Mouse (Mus musculus) MEL (cell line): ENCODE data around the gene Ncln. TPM values are rescaled to one million over a fixed set of nuclear protein-coding genes. Genes with fewer than 3 reads are reported as not detected.

Experiments
- DNase-seq: peaks from one replicate; pipeline ENCODE4 v3.0.0; 2011; ENCODE audit warnings: low read depth, low spot score
- H3K27ac ChIP-seq: 2 replicates; pipeline ENCODE4 v1.5.1; 2012; ENCODE audit warnings: low read depth, mild to moderate bottlenecking, control low read depth, low read length, moderate library complexity; ENCODE audit not compliant: control insufficient read depth
- H3K27me3 ChIP-seq, 2 experiments: fragments of 150-350 bp in 1 of 2; sonication (generic) in 1 of 2; 2 replicates each; pipeline ENCODE4 v1.6.1; 2012; ENCODE audit warnings: low read length in 2 of 2, mild to moderate bottlenecking in 2 of 2, improper control_type of control experiment in 1 of 2, moderate library complexity in 1 of 2; ENCODE audit not compliant: insufficient read depth in 2 of 2, control insufficient read depth in 1 of 2
- H3K36me3 ChIP-seq, 2 experiments: 2 replicates each; pipeline ENCODE4 v1.6.1; 2012 to 2014; ENCODE audit warnings: low read length in 2 of 2, improper control_type of control experiment in 1 of 2, inconsistent platforms in 1 of 2, mild to moderate bottlenecking in 1 of 2; ENCODE audit not compliant: insufficient read depth in 2 of 2, control insufficient read depth in 1 of 2
- H3K4me1 ChIP-seq, 2 experiments: fragments of 150-350 bp in 1 of 2; sonication (generic) in 1 of 2; 2 replicates each; pipeline ENCODE4 v1.6.1; 2012; ENCODE audit warnings: low read length in 2 of 2, improper control_type of control experiment in 1 of 2, mild to moderate bottlenecking in 1 of 2; ENCODE audit not compliant: insufficient read depth in 2 of 2, control insufficient read depth in 1 of 2
- H3K4me3 ChIP-seq, 2 experiments: fragments of 150-350 bp in 1 of 2; sonication (generic) in 1 of 2; 2 replicates each; pipeline ENCODE4 v1.5.1; 2012; ENCODE audit warnings: low read depth in 2 of 2, low read length in 2 of 2, mild to moderate bottlenecking in 2 of 2, moderate library complexity in 2 of 2, control low read depth in 1 of 2, improper control_type of control experiment in 1 of 2; ENCODE audit not compliant: control insufficient read depth in 1 of 2, insufficient read depth in 1 of 2
- H3K79me2 ChIP-seq: 2 replicates; pipeline ENCODE4 v1.6.1; 2012; ENCODE audit warnings: mild to moderate bottlenecking, low read length, moderate library complexity; ENCODE audit not compliant: control insufficient read depth, poor library complexity, insufficient read depth
- H3K9ac ChIP-seq: 2 replicates; pipeline ENCODE4 v1.6.1; 2012; ENCODE audit warnings: low read depth, mild to moderate bottlenecking, control low read depth, low read length, moderate library complexity; ENCODE audit not compliant: control insufficient read depth, poor library complexity, severe bottlenecking
- H3K9me3 ChIP-seq: fragments of 150-350 bp; sonication (generic); replicated peaks from 2 replicates; pipeline ENCODE4 v1.6.1; 2012; ENCODE audit warnings: mild to moderate bottlenecking, low read length, improper control_type of control experiment, moderate library complexity; ENCODE audit not compliant: insufficient read depth
- BHLHE40 ChIP-seq: IDR thresholded peaks from 2 replicates; pipeline ENCODE4 v1.6.1; 2012; ENCODE audit warnings: low read depth, mild to moderate bottlenecking, inconsistent platforms, low read length, improper control_type of control experiment, borderline replicate concordance
- CHD1 ChIP-seq: IDR thresholded peaks from 2 replicates; pipeline ENCODE4 v1.6.1; 2012; ENCODE audit warnings: low read depth, mild to moderate bottlenecking, inconsistent platforms, low read length, improper control_type of control experiment
- CHD2 ChIP-seq: IDR thresholded peaks from 2 replicates; pipeline ENCODE4 v1.6.1; 2011; ENCODE audit warnings: low read length, improper control_type of control experiment
- CTCF ChIP-seq, 3 experiments: IDR thresholded peaks in 2 of 3; conservative IDR thresholded peaks in 1 of 3; 2 replicates each; pipeline ENCODE4 v1.5.1; 2011 to 2012; ENCODE audit warnings: low read length in 3 of 3, low read depth in 2 of 3, mild to moderate bottlenecking in 2 of 3, improper control_type of control experiment in 1 of 3, inconsistent platforms in 1 of 3, mixed read lengths in 1 of 3, moderate library complexity in 1 of 3; ENCODE audit not compliant: control insufficient read depth in 1 of 3, insufficient read depth in 1 of 3, poor library complexity in 1 of 3, severe bottlenecking in 1 of 3
- E2F4 ChIP-seq: IDR thresholded peaks from 2 replicates; pipeline ENCODE4 v1.6.1; 2011; ENCODE audit warnings: low read depth, low read length, improper control_type of control experiment, borderline replicate concordance
- ELF1 ChIP-seq: IDR thresholded peaks from 2 replicates; pipeline ENCODE4 v1.6.1; 2014; ENCODE audit warnings: low read depth, mild to moderate bottlenecking, inconsistent platforms, low read length, improper control_type of control experiment, moderate library complexity
- EP300 ChIP-seq, 2 experiments: IDR thresholded peaks; 2 replicates each; pipeline ENCODE4 v1.6.1; 2011; ENCODE audit warnings: improper control_type of control experiment in 2 of 2, low read length in 2 of 2, low read depth in 1 of 2, mild to moderate bottlenecking in 1 of 2
- HCFC1 ChIP-seq: IDR thresholded peaks from 2 replicates; pipeline ENCODE4 v1.6.1; 2012; ENCODE audit warnings: low read depth, mild to moderate bottlenecking, inconsistent platforms, low read length, improper control_type of control experiment, moderate library complexity
- JUND ChIP-seq: IDR thresholded peaks from 2 replicates; pipeline ENCODE4 v1.6.1; 2011; ENCODE audit warnings: low read depth, mild to moderate bottlenecking, improper control_type of control experiment, low read length
- MAFK ChIP-seq: IDR thresholded peaks from 2 replicates; pipeline ENCODE4 v1.6.1; 2011; ENCODE audit warnings: low read depth, mild to moderate bottlenecking, low read length, improper control_type of control experiment, borderline replicate concordance
- MEF2A ChIP-seq: IDR thresholded peaks from 2 replicates; pipeline ENCODE4 v1.6.1; 2014; ENCODE audit warnings: low read depth, mild to moderate bottlenecking, inconsistent platforms, low read length, improper control_type of control experiment; ENCODE audit not compliant: poor library complexity, insufficient replicate concordance, severe bottlenecking; ENCODE audit errors: extremely low read depth
- MXI1 ChIP-seq: IDR thresholded peaks from 2 replicates; pipeline ENCODE4 v1.6.1; 2011; ENCODE audit warnings: mild to moderate bottlenecking, low read depth, low read length, improper control_type of control experiment
- MYB ChIP-seq: IDR thresholded peaks from 2 replicates; pipeline ENCODE4 v1.6.1; 2011; ENCODE audit warnings: mild to moderate bottlenecking, low read depth, low read length, improper control_type of control experiment
- MYC ChIP-seq: IDR thresholded peaks from 2 replicates; pipeline ENCODE4 v1.6.1; 2011; ENCODE audit warnings: low read depth, mild to moderate bottlenecking, low read length, improper control_type of control experiment, moderate library complexity
- NELFE ChIP-seq: IDR thresholded peaks from 2 replicates; pipeline ENCODE4 v1.6.1; 2011; ENCODE audit warnings: low read depth, low read length, improper control_type of control experiment
- NRF1 ChIP-seq: IDR thresholded peaks from 2 replicates; pipeline ENCODE4 v1.6.1; 2014; ENCODE audit warnings: low read depth, mild to moderate bottlenecking, inconsistent platforms, low read length, improper control_type of control experiment, moderate library complexity; ENCODE audit not compliant: poor library complexity, insufficient read depth, severe bottlenecking
- POLR2AphosphoS2 ChIP-seq: IDR thresholded peaks from 2 replicates; pipeline ENCODE4 v1.6.1; 2011; ENCODE audit warnings: low read length, improper control_type of control experiment
- POLR2AphosphoS5 ChIP-seq: IDR thresholded peaks from 2 replicates; pipeline ENCODE4 v1.6.1; 2012; ENCODE audit warnings: low read depth, borderline replicate concordance, mild to moderate bottlenecking, inconsistent platforms, low read length, moderate library complexity, mixed read lengths
- RAD21 ChIP-seq: IDR thresholded peaks from 2 replicates; pipeline ENCODE4 v1.6.1; 2011; ENCODE audit warnings: mild to moderate bottlenecking, low read depth, low read length, improper control_type of control experiment
- RCOR1 ChIP-seq: IDR thresholded peaks from 2 replicates; pipeline ENCODE4 v1.6.1; 2012; ENCODE audit warnings: low read depth, mild to moderate bottlenecking, inconsistent platforms, low read length, improper control_type of control experiment
- SMC3 ChIP-seq: IDR thresholded peaks from 2 replicates; pipeline ENCODE4 v1.6.1; 2011; ENCODE audit warnings: low read depth, low read length, improper control_type of control experiment
- TAL1 ChIP-seq: IDR thresholded peaks from 2 replicates; pipeline ENCODE4 v1.6.1; 2012; ENCODE audit warnings: mild to moderate bottlenecking, inconsistent platforms, low read length, moderate library complexity, mixed read lengths
- UBTF ChIP-seq: IDR thresholded peaks from 2 replicates; pipeline ENCODE4 v1.6.1; 2012; ENCODE audit warnings: low read depth, mild to moderate bottlenecking, inconsistent platforms, low read length, improper control_type of control experiment, moderate library complexity, borderline replicate concordance; ENCODE audit not compliant: insufficient read depth
- ZC3H11A ChIP-seq: IDR thresholded peaks from 2 replicates; pipeline ENCODE4 v1.6.1; 2012; ENCODE audit warnings: low read depth, mild to moderate bottlenecking, inconsistent platforms, low read length, improper control_type of control experiment
- ZKSCAN1 ChIP-seq: IDR thresholded peaks from 2 replicates; pipeline ENCODE4 v1.6.1; 2012; ENCODE audit warnings: low read depth, mild to moderate bottlenecking, inconsistent platforms, low read length, improper control_type of control experiment, moderate library complexity
- ZNF384 ChIP-seq: IDR thresholded peaks from 2 replicates; pipeline ENCODE4 v1.6.1; 2012; ENCODE audit warnings: low read depth, mild to moderate bottlenecking, inconsistent platforms, low read length, improper control_type of control experiment
- polyA plus RNA-seq, 2 experiments: library from polyadenylated mRNA; stranded (reverse) in 1 of 2; unstranded in 1 of 2; fragments of >175 nt in 1 of 2; fragments of >200 nt in 1 of 2; gene quantifications; 2 replicates each; pipeline versions ENCODE4 v1.2.1 to v1.2.4; 2012; ENCODE audit warnings: low replicate concordance in 2 of 2, low read depth in 1 of 2; ENCODE audit not compliant: insufficient read length in 2 of 2, insufficient read depth in 1 of 2, missing spikeins in 1 of 2
- total RNA-seq: library from RNA; depleted of rRNA; stranded (reverse); fragments of 300-350 nt; gene quantifications from 2 replicates; pipeline ENCODE4 v1.2.3, GENCODE M21; 2012

Ncln gene
- total and polyA plus RNA-seq, 3 experiments: 136 to 276 (median 215) TPM

DNA sequence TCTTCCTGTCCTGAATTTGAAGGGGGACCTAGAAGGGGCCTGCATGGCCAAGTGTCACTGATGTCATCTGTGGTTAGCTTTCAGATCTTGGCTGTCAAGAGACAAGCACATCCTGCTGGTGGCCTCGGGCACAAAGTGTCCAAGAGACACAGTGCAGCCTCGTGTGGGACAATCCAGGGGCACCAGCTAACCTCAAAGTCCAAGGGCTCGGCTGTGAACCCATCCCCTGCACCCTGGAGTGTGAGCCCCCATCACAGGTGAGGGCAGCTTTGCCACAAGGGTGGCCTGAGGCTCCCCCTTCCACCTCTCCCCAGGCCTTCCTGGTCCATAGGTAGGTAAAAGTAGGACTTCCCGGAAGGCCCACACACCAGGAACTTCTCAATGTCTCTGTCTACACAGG lies 32.7 kb downstream of the Ncln start:
- H3K9me3 ChIP-seq: no peaks in the 10 kb centered on the region
- peaks cover 7 to 26% of the 10 kb centered on the region in 2 experiments for H3K4me1 ChIP-seq
- no peak for DNase-seq
- peaks cover 0 to 3% of the 10 kb centered on the region in 2 experiments; a peak in 2 of 4 replicates for H3K36me3 ChIP-seq
- H3K79me2 ChIP-seq: no peaks in the 10 kb centered on the region
- TF ChIP-seq BHLHE40: no peak
- no peak for TF ChIP-seq TAL1
- TF ChIP-seq ZC3H11A: no peak
- no peak for TF ChIP-seq ELF1
- TF ChIP-seq EP300 (IDR thresholded peaks at IDR 0.05; ENCODE audit: low read depth in 1 of 2, low read length in 2 of 2): no peak
- TF ChIP-seq JUND: no peak
- no peak for TF ChIP-seq ZNF384
- TF ChIP-seq UBTF: no peak
- no peak for TF ChIP-seq RAD21
- TF ChIP-seq RCOR1: no peak
- no peak for TF ChIP-seq CTCF (IDR thresholded peaks at IDR 0.05 in 2 of 3, conservative IDR thresholded peaks at IDR 0.05 in 1 of 3; ENCODE audit: control insufficient read depth in 1 of 3, insufficient read depth in 1 of 3, low read depth in 2 of 3, low read length in 3 of 3, poor library complexity in 1 of 3, severe bottlenecking in 1 of 3)
- TF ChIP-seq E2F4: no peak
- TF ChIP-seq, all 39 proteins: peak for 0
- Histone ChIP-seq H3K27ac (no peak overlapping the region), H3K27me3 (no peaks in the 10 kb centered on the region; a peak in 2 of 4 replicates), H3K9ac (no peak overlapping the region), H3K4me3 (no peak overlapping the region)

DNA sequence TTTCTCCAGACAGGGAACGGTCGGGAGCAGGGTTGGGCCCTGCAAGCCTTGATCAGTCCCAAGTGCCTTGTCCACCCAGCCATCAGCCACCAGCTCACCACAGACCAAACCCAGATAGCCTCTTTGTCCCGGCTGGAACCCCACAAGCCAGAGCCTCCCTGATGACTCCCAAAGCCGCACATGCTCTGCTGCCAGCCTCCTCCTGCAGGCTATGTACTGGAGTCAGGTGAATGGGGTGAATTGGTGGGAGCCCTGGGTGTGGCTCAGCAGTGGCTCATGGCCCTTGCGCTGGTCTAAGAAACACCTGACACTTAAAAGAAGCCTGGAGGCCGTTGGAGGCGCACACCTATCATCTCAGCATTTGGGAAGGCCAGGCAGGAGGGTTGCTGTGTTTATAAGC lies 33.3 kb downstream of the Ncln start:
- H3K27ac ChIP-seq: no peak overlapping the region
- no peaks in the 10 kb centered on the region for H3K9me3 ChIP-seq
- H3K36me3 ChIP-seq: peaks cover 0 to 3% of the 10 kb centered on the region in 2 experiments; a peak in 2 of 4 replicates
- no peak for DNase-seq
- TF ChIP-seq MEF2A (no peak), POLR2AphosphoS2 (no peak), CHD2 (no peak), HCFC1 (no peak), SMC3 (no peak), BHLHE40 (no peak), NELFE (no peak), MYB (no peak), MAFK (no peak), NRF1 (no peak), UBTF (no peak), MYC (no peak), CHD1 (no peak), POLR2AphosphoS5 (no peak), RCOR1 (no peak), CTCF (IDR thresholded peaks at IDR 0.05 in 2 of 3, conservative IDR thresholded peaks at IDR 0.05 in 1 of 3; ENCODE audit: control insufficient read depth in 1 of 3, insufficient read depth in 1 of 3, low read depth in 2 of 3, low read length in 3 of 3, poor library complexity in 1 of 3, severe bottlenecking in 1 of 3) (no peak), MXI1 (no peak), ZKSCAN1 (no peak)
- no peak overlapping the region for H3K9ac ChIP-seq
- no peak overlapping the region for H3K4me3 ChIP-seq
- peaks cover 7 to 26% of the 10 kb centered on the region in 2 experiments for H3K4me1 ChIP-seq
- H3K27me3 ChIP-seq: no peaks in the 10 kb centered on the region; a peak in 2 of 4 replicates
- H3K79me2 ChIP-seq: no peaks in the 10 kb centered on the region
